Mouse (Mus musculus) frontal cortex, adult 2 months (tissue): ENCODE data around the gene Engase. TPM values are rescaled to one million over a fixed set of nuclear protein-coding genes. Genes with fewer than 3 reads are reported as not detected.

Experiments
- DNase-seq, 2 experiments: peaks; one replicate each; pipeline ENCODE4 v3.0.0; 2022; ENCODE audit warnings: low spot score in 1 of 2; ENCODE audit errors: extremely low spot score in 1 of 2
- polyA plus RNA-seq: library from polyadenylated mRNA; depleted of rRNA; stranded (reverse); fragments of >200 nt; gene quantifications from 2 replicates; pipeline ENCODE4 v1.2.3, GENCODE M21; 2012

Engase gene
- polyA plus RNA-seq, 1 experiment = 9.8 TPM

GRCm38 (mm10) chr11:118486881-118487772 lies 10.5 kb downstream of the Engase start:
- DNase-seq = no peak

GRCm38 (mm10) chr11:118488191-118488906 lies 11.7 kb downstream of the Engase start:
- DNase-seq = no peak

GRCm38 (mm10) chr11:118488907-118489270 lies 12.3 kb downstream of the Engase start:
- DNase-seq = no peak

GRCm38 (mm10) chr11:118490566-118491218 lies 14.1 kb downstream of the Engase start:
- DNase-seq = peak in 1 of 2 experiments; percentile 76

GRCm38 (mm10) chr11:118491230-118491629 lies 14.6 kb downstream of the Engase start:
- no peak for DNase-seq

- DNase-seq = no peak
Measured at GRCm38 (mm10) chr11:118493458-118493857, 16.8 kb downstream of the Engase start.

GRCm38 (mm10) chr11:118494001-118494737 lies 17.5 kb downstream of the Engase start:
- no peak for DNase-seq

- DNase-seq = peak in 1 of 2 experiments; percentile 61
Measured at GRCm38 (mm10) chr11:118495065-118495464, 18.4 kb downstream of the Engase start.

GRCm38 (mm10) chr11:118496066-118496689 lies 19.5 kb downstream of the Engase start:
- DNase-seq = no peak

GRCm38 (mm10) chr11:118502990-118503389 lies 26.4 kb downstream of the Engase start:
- DNase-seq = no peak

GRCm38 (mm10) chr11:118503418-118504179 lies 27.0 kb downstream of the Engase start:
- no peak for DNase-seq

- no peak for DNase-seq
Measured at GRCm38 (mm10) chr11:118504180-118504454, 27.5 kb downstream of the Engase start.

GRCm38 (mm10) chr11:118507095-118507494 lies 30.5 kb downstream of the Engase start:
- DNase-seq = no peak

GRCm38 (mm10) chr11:118507904-118508303 lies 31.3 kb downstream of the Engase start:
- peak in 1 of 2 experiments; percentile 92 for DNase-seq

- no peak for DNase-seq
Measured at GRCm38 (mm10) chr11:118508341-118508740, 31.7 kb downstream of the Engase start.

- DNase-seq = peak in 1 of 2 experiments; percentile 67
Measured at GRCm38 (mm10) chr11:118511851-118512250, 35.2 kb downstream of the Engase start.

GRCm38 (mm10) chr11:118512257-118512910 lies 35.8 kb downstream of the Engase start:
- DNase-seq = no peak

- no peak for DNase-seq
Measured at GRCm38 (mm10) chr11:118517924-118518323, 41.3 kb downstream of the Engase start.

GRCm38 (mm10) chr11:118518743-118519142 lies 42.1 kb downstream of the Engase start:
- DNase-seq = no peak
